In genomic region chr6:47954425-47954824, GRCm38 (mm10) we compare ENCODE assay signal across 10 mouse cellular contexts. TPM values are rescaled to one million over a fixed set of nuclear protein-coding genes. Genes with fewer than 3 reads are reported as not detected.
A peak's percentile ranks its signal among the peaks of the same experiment; 100 is the strongest.
DNase-seq lines count a peak whose midpoint lies in the region; ATAC-seq and TF ChIP-seq lines count a peak whose summit lies in the region.
"Had no signal": no experiment of that assay in that cellular context is flagged by ENCODE, and none has a peak within 500 bp of the region (broad histone marks: within the 10 kb centered on the region; RNA-seq: fewer than 3 reads in every experiment).

No protein-coding gene starts in this region.

- H3K9me3 ChIP-seq in forebrain, embryonic 11.5 days (ENCODE audit: control insufficient read depth, low read length) = no peaks in the 10 kb centered on the region
- H3K9me3 ChIP-seq in limb, embryonic 13.5 days = no peaks in the 10 kb centered on the region
- H3K9me3 ChIP-seq in neural tube, embryonic 14.5 days (ENCODE audit: control insufficient read depth, low read length) = no peaks in the 10 kb centered on the region

- TF ChIP-seq CTCF in layer of hippocampus, adult 2 months (conservative IDR thresholded peaks at IDR 0.05) = no peak

- no peaks in the 10 kb centered on the region; the same call in 1 of the 2 replicates for H3K27me3 ChIP-seq in forebrain, embryonic 11.5 days (ENCODE audit: control insufficient read depth, insufficient read depth, low read length)
- no peaks in the 10 kb centered on the region for H3K27me3 ChIP-seq in limb, embryonic 13.5 days
- no peaks in the 10 kb centered on the region for H3K27me3 ChIP-seq in neural tube, embryonic 14.5 days (ENCODE audit: control insufficient read depth, insufficient read depth, low read length)

- no peak overlapping the region; the same call in 1 of the 2 replicates for H3K4me2 ChIP-seq in forebrain, embryonic 11.5 days (ENCODE audit: low read depth, low read length, severe bottlenecking)
- peak overlapping the region; percentile 84 for H3K4me2 ChIP-seq in limb, embryonic 13.5 days (replicated peaks)
- peak overlapping the region; percentile 61; the same call in 1 of the 2 replicates for H3K4me2 ChIP-seq in neural tube, embryonic 14.5 days (ENCODE audit: low read depth, low read length)

- no peak for DNase-seq in layer of hippocampus, adult 2 months (ENCODE audit: low spot score in 2 of 2)
- DNase-seq in layer of hippocampus, adult 11-12 months (ENCODE audit: low spot score) = no peak
- DNase-seq in forebrain, embryonic 11.5 days (ENCODE audit: low spot score) = no peak
- no peak for DNase-seq in cerebellum, adult 8-10 months
- no peak for DNase-seq in gastrocnemius, adult 18-20 months (ENCODE audit: low spot score)
- DNase-seq: kidney, postnatal 10 days had no signal

- WGBS in forebrain, embryonic 11.5 days = 92% methylated on average over 3 of the region's 3 CpGs
- 86% methylated on average over 3 of the region's 3 CpGs for WGBS in limb, embryonic 13.5 days
- WGBS in neural tube, embryonic 14.5 days = 93% methylated on average over 3 of the region's 3 CpGs

- H3K4me3 ChIP-seq in layer of hippocampus, adult 2 months = peak overlapping the region; percentile 71
- H3K4me3 ChIP-seq in forebrain, embryonic 11.5 days (ENCODE audit: low read depth, low read length) = peak overlapping the region; percentile 62; the same call in 1 of the 2 replicates
- H3K4me3 ChIP-seq in limb, embryonic 13.5 days = peak overlapping the region; percentile 75; the same call in 1 of the 2 replicates
- peak overlapping the region; percentile 68; the same call in 1 of the 2 replicates for H3K4me3 ChIP-seq in neural tube, embryonic 14.5 days (ENCODE audit: low read depth, low read length)

- no peaks in the 10 kb centered on the region; the same call in 1 of the 2 replicates for H3K36me3 ChIP-seq in forebrain, embryonic 11.5 days (ENCODE audit: control insufficient read depth, insufficient read depth, low read length)
- peaks cover 43% of the 10 kb centered on the region for H3K36me3 ChIP-seq in limb, embryonic 13.5 days
- H3K36me3 ChIP-seq in neural tube, embryonic 14.5 days (ENCODE audit: control insufficient read depth, insufficient read depth, low read length) = no peaks in the 10 kb centered on the region

- peaks cover 3% of the 10 kb centered on the region; the same call in 1 of the 2 replicates for H3K4me1 ChIP-seq in forebrain, embryonic 11.5 days (replicated peaks; ENCODE audit: control insufficient read depth, insufficient read depth, low read length)
- peaks cover 18% of the 10 kb centered on the region for H3K4me1 ChIP-seq in limb, embryonic 13.5 days
- peaks cover 9% of the 10 kb centered on the region; the same call in 1 of the 2 replicates for H3K4me1 ChIP-seq in neural tube, embryonic 14.5 days (ENCODE audit: control insufficient read depth, insufficient read depth, low read length)

- H3K9ac ChIP-seq in forebrain, embryonic 11.5 days (ENCODE audit: low read length) = no peak overlapping the region; the same call in 1 of the 2 replicates
- H3K9ac ChIP-seq in limb, embryonic 13.5 days = peak overlapping the region; percentile 80; the same call in 1 of the 2 replicates
- no peak overlapping the region for H3K9ac ChIP-seq in neural tube, embryonic 14.5 days (replicated peaks; ENCODE audit: low read depth, low read length)

- H3K27ac ChIP-seq in layer of hippocampus, adult 2 months = no peak overlapping the region
- H3K27ac ChIP-seq in forebrain, embryonic 11.5 days (ENCODE audit: low read depth, low read length) = no peak overlapping the region
- no peak overlapping the region for H3K27ac ChIP-seq in limb, embryonic 13.5 days
- H3K27ac ChIP-seq in neural tube, embryonic 14.5 days (ENCODE audit: low read depth, low read length) = no peak overlapping the region
- H3K27ac ChIP-seq: macrophage had no signal

- no peak for ATAC-seq in forebrain, embryonic 11.5 days (replicated peaks; ENCODE audit: low FRiP score)
- ATAC-seq in limb, embryonic 13.5 days (ENCODE audit: low FRiP score, low read depth) = no peak
- no peak for ATAC-seq in neural tube, embryonic 14.5 days (ENCODE audit: low read depth)
- ATAC-seq in erythroid progenitor cell, adult 5-6 weeks (replicated peaks; ENCODE audit: low FRiP score, poor library complexity, severe bottlenecking) = no peak

RNA-seq across cellular contexts. Expression of gene Zfp956, which starts 1.2 kb away (rescaled TPM):
- total RNA-seq in layer of hippocampus, adult 2 months (2021) = 10 to 100 TPM; 25.1 to 26.2 TPM
- 7.5 and 7.9 TPM in 2 replicates for polyA plus RNA-seq in forebrain, embryonic 11.5 days (2014; fragmentation: Nextera tagmentation; extraction: Ambion mirVana)
- 13.4 and 17.5 TPM in 2 replicates for polyA plus RNA-seq in limb, embryonic 13.5 days (2015; fragmentation: Nextera tagmentation; extraction: Ambion mirVana)
- polyA plus RNA-seq in neural tube, embryonic 14.5 days (2014; fragmentation: Nextera tagmentation; extraction: Ambion mirVana) = 22.2 and 24.0 TPM in 2 replicates
- total RNA-seq in gastrocnemius, adult 18-20 months (2021) = 1 to 10 TPM; 5.7 to 7.0 TPM
- not detected in 2 replicates for total RNA-seq in erythroid progenitor cell, adult 5-6 weeks (2015; ENCODE audit: low replicate concordance)
- 0.45 and 5.3 TPM in 2 replicates for total RNA-seq in erythroid progenitor cell, adult 5-6 weeks (2017; ENCODE audit: low replicate concordance)

RNA-seq across cellular contexts. Expression of gene Zfp212, which starts 34.1 kb away (rescaled TPM):
- total RNA-seq in layer of hippocampus, adult 2 months (2021) = 10 to 100 TPM; 20.6 to 22.0 TPM
- polyA plus RNA-seq in forebrain, embryonic 11.5 days (2014; fragmentation: Nextera tagmentation; extraction: Ambion mirVana) = 15.9 and 17.5 TPM in 2 replicates
- polyA plus RNA-seq in limb, embryonic 13.5 days (2015; fragmentation: Nextera tagmentation; extraction: Ambion mirVana) = 21.4 and 23.2 TPM in 2 replicates
- polyA plus RNA-seq in neural tube, embryonic 14.5 days (2014; fragmentation: Nextera tagmentation; extraction: Ambion mirVana) = 11.7 and 14.8 TPM in 2 replicates
- 1 to 10 TPM; 7.9 to 9.3 TPM for total RNA-seq in gastrocnemius, adult 18-20 months (2021)
- total RNA-seq in erythroid progenitor cell, adult 5-6 weeks (2015; ENCODE audit: low replicate concordance) = 12.6 and 13.7 TPM in 2 replicates
- total RNA-seq in erythroid progenitor cell, adult 5-6 weeks (2017; ENCODE audit: low replicate concordance) = 11.0 and 15.7 TPM in 2 replicates
